Mouse (Mus musculus): ENCODE measurements at regions not wholly inside any gene's neighbourhood (a gene's known extent, or its start where the extent isn't known, plus 50 kb on each side); places are given as distances from the start of the nearest gene placed in this dataset.

GRCm38 (mm10) chr17:64193055-64193454 is 138.7 kb downstream of the Pja2 start:
- TF ChIP-seq CTCF (IDR thresholded peaks at IDR 0.05; ENCODE audit: low read depth) (no peak), EP300 (IDR thresholded peaks at IDR 0.05; ENCODE audit: low read depth) (no peak)

Measured in liver, postnatal 0 days (tissue).